Mouse (Mus musculus) thymus, postnatal 10 days (tissue): ENCODE data around the gene Otc.

ENCODE experiments used
- DNase-seq, 2 experiments: peaks; one replicate each; pipeline ENCODE4 v3.0.0; 2021; ENCODE audit warnings: low spot score in 2 of 2

Gene Otc

GRCm38 (mm10) chrX:10251852-10252504 lies at the start of gene Otc:
Gene Otc, plus strand, starts transcription at chrX:10252305.
- no peak for DNase-seq

DNA sequence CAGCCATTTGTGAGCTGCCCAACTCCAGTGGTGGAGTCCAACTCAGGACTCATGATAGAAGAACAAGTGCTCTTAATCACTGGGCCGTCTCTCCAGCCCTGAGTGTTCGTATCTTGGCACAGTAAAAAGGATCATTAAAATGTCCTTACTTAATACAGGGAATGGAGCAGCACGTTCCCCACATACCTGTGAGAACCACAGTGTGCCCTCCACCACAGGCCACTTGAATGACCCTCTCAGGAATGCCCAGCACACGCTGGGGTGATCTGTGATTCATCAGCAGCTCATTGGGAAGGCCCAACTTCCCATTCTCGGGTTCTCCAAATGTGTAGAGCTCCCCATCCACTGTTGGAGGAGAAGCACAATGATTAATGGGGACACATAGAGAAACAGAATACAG lies 46.2 kb upstream of the Otc start:
- DNase-seq, result no peak

DNA sequence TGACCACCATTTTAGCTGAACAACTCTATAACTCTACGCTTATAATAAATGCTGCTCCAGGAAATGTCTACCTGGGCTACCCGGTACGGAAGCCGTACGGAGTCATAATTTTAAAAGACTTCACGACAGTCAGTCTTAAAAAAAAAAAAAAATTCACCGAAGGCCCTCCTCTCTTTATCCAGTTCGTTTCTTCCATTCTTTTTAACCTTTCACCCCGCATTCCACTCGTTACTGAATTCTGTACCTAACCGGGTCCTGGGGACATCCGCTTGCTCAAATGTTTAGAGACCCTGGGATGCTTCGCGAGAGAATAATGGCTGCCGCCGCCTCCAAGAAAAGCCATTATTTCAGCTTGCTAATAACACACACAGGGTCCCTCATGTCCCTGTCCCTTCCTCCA lies 36.1 kb upstream of the Otc start:
- peak; percentile 10 to 20 for DNase-seq

- DNase-seq, result peak; percentile 85 to 87
Observed at GRCm38 (mm10) chrX:10216410-10216949, 35.6 kb upstream of the Otc start, which contains the start of gene Rpgr. Gene Rpgr, minus strand, starts transcription at chrX:10216920.

DNA sequence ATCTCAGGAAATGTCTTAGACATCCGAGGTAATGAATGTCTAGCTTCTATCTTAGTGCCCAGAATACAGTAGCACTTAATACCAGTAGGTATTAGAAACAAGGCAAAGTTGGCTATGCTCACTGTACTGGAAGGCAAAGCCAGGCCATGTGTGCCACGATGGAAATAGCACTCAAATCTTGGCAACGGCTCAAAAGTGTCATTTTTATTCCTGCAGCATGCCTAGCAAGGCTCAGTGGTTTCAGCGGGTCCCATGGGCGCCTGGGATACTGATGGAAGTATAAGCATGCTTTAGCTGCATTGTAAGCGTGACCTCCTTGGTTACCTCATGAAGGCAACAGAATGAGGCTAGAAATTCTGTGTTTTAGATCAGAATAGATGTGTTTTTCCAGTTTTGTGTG lies 32.8 kb upstream of the Otc start:
- DNase-seq, result no peak

GRCm38 (mm10) chrX:10233051-10233450 lies 19.1 kb upstream of the Otc start:
- DNase-seq, result no peak

- DNase-seq, result no peak
Observed at GRCm38 (mm10) chrX:10234617-10235016, 17.5 kb upstream of the Otc start.

GRCm38 (mm10) chrX:10239515-10239914 lies 12.6 kb upstream of the Otc start:
- DNase-seq, result no peak

GRCm38 (mm10) chrX:10243916-10244315 lies 8.2 kb upstream of the Otc start:
- DNase-seq, result no peak

DNA sequence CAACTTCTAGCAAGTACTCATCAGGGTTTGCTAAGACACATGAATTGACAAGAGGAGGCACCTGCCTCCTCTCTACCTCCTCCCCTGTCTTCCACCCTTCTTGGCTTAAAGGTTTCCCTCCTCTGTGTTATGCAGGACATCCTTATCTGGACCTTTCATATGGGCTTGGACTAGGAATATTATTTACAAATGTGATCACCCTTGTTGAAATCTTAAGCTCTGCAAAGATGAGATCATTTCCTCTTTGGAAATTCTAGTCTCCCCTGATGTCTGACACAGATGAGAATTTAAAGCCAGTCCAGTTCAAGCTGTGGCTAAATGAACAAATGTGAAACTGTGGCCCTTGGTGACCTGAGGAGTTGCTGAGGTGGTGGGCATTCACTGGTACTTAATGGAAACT lies 748 bp upstream of the Otc start:
- no peak for DNase-seq

DNA sequence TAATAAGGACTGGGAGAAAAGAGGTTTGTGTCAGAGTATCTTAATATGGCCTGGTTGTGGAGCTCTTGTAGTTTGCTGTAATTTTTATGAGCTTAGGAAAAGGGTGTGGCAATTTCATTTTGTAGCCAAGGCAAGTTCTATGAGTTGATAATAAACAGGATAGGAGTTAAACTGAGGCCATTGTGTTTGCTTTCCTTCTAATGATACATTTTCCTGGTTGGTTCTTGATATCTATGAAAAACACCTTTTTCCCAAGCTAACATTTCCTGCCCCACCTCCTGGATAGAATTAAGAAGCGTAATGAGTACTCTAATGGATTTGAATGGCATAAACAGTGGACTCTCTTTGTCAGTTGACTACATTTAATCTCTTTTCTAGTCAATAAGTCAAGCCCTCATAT lies 5.7 kb downstream of the Otc start:
- no peak for DNase-seq

GRCm38 (mm10) chrX:10258260-10258659 lies 6.2 kb downstream of the Otc start:
- DNase-seq, result no peak

DNA sequence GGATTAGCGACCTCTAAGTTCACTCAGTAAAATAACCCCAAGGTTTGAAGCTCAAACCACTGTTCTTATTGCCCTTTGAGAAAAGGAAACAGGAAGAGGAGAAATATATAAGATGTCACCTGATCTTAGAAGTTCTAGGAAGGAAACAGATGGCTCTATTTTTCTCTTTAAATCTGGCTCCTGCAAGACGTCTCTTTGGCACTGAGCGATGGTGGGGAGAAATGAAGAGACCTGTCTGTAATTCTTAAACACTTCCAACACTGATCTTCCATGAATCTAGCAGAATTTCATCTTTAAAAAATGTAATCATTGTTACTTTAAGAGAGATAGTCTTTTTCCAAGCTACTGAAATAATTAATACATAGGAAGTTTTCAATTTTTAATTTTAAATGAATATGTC lies 16.2 kb downstream of the Otc start:
- DNase-seq, result no peak

DNA sequence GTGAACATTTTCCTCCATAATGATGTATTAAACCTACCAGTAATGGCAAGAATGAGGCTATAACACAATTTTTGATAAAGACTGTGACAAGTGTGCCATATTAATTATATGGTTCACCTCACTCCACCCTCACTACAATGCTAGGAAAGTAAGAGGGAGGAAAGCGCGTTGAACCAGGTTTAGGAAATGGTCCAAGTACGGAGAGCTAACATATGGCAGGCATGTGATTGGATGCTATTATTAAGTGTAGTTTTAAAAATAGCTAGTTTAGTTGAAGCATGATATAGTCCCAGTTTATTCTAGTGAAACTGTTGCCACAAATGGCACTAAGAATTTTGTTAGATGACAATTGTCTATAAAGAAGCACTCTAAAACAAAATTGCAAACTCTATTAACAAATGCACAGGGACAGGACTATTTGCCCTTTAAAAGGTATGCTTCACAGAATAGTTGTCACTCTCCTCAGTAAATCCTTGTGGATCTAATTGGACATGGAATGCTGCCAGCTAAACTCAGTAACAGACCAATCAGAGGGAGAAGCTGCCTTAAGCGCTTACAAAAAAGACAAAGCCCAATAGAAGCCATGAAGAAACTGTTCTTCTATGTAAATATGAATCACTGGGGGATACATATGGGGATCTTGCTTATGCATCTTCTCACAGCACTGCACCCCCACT lies 16.8 kb downstream of the Otc start:
- DNase-seq, result no peak

- DNase-seq, result no peak
Observed at GRCm38 (mm10) chrX:10297341-10297740, 45.2 kb downstream of the Otc start.

- no peak for DNase-seq
Observed at GRCm38 (mm10) chrX:10318176-10318575, 66.1 kb downstream of the Otc start.

DNA sequence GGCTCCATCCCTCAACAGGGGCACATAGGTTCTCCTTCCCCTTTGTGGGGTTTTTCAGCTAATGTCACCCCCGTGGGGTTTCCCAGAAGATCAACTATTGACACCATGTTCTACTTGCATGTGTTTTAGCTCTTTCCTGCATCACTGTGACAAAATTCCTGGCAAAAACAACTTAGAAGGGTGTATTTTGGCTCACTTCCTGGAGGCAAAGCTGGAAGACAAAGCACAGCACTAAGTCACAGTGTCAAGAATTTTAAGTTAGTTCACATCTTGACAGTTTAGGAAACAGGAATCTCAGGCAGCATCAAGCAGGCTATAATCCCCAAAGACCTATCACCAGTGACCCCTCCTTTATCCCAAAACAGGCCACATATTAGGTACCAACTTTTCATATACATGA lies 78.1 kb downstream of the Otc start:
- DNase-seq, result no peak

GRCm38 (mm10) chrX:10331749-10332148 lies 79.6 kb downstream of the Otc start:
- no peak for DNase-seq

- no peak for DNase-seq
Observed at GRCm38 (mm10) chrX:10336816-10337215, 84.7 kb downstream of the Otc start.

DNA sequence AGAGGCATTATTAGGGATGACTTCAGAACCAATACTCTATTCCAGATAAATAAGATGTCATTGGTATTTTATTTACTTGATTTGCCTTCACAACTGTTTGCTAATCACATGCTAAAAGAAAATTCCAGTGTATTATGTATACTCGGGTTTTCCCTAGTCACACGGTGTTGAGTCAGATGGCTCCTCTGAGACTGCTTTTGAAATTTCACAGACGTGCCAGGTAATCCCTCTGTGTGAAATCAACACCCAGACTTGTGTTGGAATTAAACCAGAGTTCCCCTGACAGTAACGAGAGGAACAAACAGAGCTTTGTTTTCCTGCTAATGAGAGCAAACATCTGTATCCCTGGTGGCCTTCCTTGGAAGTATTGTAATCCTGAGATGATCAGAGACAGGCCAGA lies 103.8 kb downstream of the Otc start:
- no peak for DNase-seq
